Mouse (Mus musculus) stomach, postnatal 0 days (tissue): ENCODE data around the gene Pycr1. TPM values are rescaled to one million over a fixed set of nuclear protein-coding genes. Genes with fewer than 3 reads are reported as not detected.

ENCODE experiments used
- ATAC-seq: fragments of 200-750 bp; cut with Nextera tagmentation; 2 replicates; pipeline ENCODE4 v1.8.0; 2017; ENCODE audit not compliant: low FRiP score, low TSS enrichment
- DNase-seq: peaks from one replicate; pipeline ENCODE4 v3.0.0-alpha.2; 2016; ENCODE audit warnings: low spot score
- H3K27ac ChIP-seq: fragments of 300-500 bp; sonication (generic); replicated peaks from 2 replicates; pipeline ENCODE4 v1.5.1; 2014; ENCODE audit warnings: mild to moderate bottlenecking, control low read depth
- H3K27me3 ChIP-seq: fragments of 300-500 bp; sonication (generic); 2 replicates; pipeline ENCODE4 v1.6.1; 2014; ENCODE audit warnings: low read length; ENCODE audit not compliant: control insufficient read depth, insufficient read depth
- H3K36me3 ChIP-seq: fragments of 300-500 bp; sonication (generic); 2 replicates; pipeline ENCODE4 v1.6.1; 2014; ENCODE audit warnings: low read length, mixed read lengths; ENCODE audit not compliant: control insufficient read depth, insufficient read depth
- H3K4me1 ChIP-seq: fragments of 300-500 bp; sonication (generic); replicated peaks from 2 replicates; pipeline ENCODE4 v1.6.1; 2014; ENCODE audit warnings: antibody characterized with exemption; ENCODE audit not compliant: control insufficient read depth, insufficient read depth
- H3K4me2 ChIP-seq: fragments of 300-500 bp; sonication (generic); replicated peaks from 2 replicates; pipeline ENCODE4 v1.6.1; 2014; ENCODE audit warnings: low read depth, mild to moderate bottlenecking, control low read depth, moderate library complexity
- H3K4me3 ChIP-seq: fragments of 300-500 bp; sonication (generic); 2 replicates; pipeline ENCODE4 v1.5.1; 2014; ENCODE audit warnings: low read depth, low read length, control low read depth
- H3K9ac ChIP-seq: fragments of 300-500 bp; sonication (generic); 2 replicates; pipeline ENCODE4 v1.6.1; 2014; ENCODE audit warnings: mild to moderate bottlenecking, low read length, control low read depth, mixed read lengths
- H3K9me3 ChIP-seq: fragments of 300-500 bp; sonication (generic); 2 replicates; pipeline ENCODE4 v1.6.1; 2016; ENCODE audit warnings: low read length; ENCODE audit not compliant: control insufficient read depth
- CTCF ChIP-seq: IDR thresholded peaks from 2 replicates; pipeline ENCODE4 v1.5.1; 2016; ENCODE audit warnings: antibody characterized with exemption, low read depth, mild to moderate bottlenecking, moderate library complexity
- EP300 ChIP-seq: optimal IDR thresholded peaks from 2 replicates; pipeline ENCODE3; 2016; ENCODE audit warnings: antibody characterized with exemption
- WGBS: fragments of 180-500 bp; shearing (Covaris S2); extraction: QIAGEN DNeasy Blood & Tissue Kit; methylation state at CpG from one replicate; pipeline ENCODE4 v1.1.7; 2014; 5-methylcytosine and 5-hydroxymethylcytosine counted together
- microRNA-seq: library from miRNA; unstranded; fragments of <30 nt; microRNA quantifications from one replicate; pipeline ENCODE4, GENCODE M21; 2016
- polyA plus RNA-seq: library from polyadenylated mRNA; unstranded; fragments of >200 nt; fragmentation: Nextera tagmentation; extraction: Ambion mirVana; gene quantifications from 2 replicates; pipeline ENCODE4 v1.2.1, GENCODE M21; 2015

Gene Pycr1
- polyA plus RNA-seq, 1 experiment from 2014 or later: 18.4 TPM

GRCm38 (mm10) chr11:120598990-120599549 is 44.5 kb downstream of the Pycr1 start:
- no peaks in the 10 kb centered on the region for H3K9me3 ChIP-seq
- WGBS: 41% methylated on average over 17 of the region's 17 CpGs
- H3K4me1 ChIP-seq: no peaks in the 10 kb centered on the region
- H3K27me3 ChIP-seq: no peaks in the 10 kb centered on the region
- H3K27ac ChIP-seq: peak overlapping the region; percentile 75; the same call in 1 of the 2 replicates
- ATAC-seq (no peak), DNase-seq (no peak)
- peaks cover 21% of the 10 kb centered on the region; the same call in 1 of the 2 replicates for H3K36me3 ChIP-seq
- peak overlapping the region; percentile 91 for H3K4me3 ChIP-seq
- TF ChIP-seq EP300: no peak
- no peak for TF ChIP-seq CTCF
- H3K4me2 ChIP-seq: peak overlapping the region; percentile 69
- H3K9ac ChIP-seq: peak overlapping the region; percentile 73

- WGBS: under 1% methylated on average over 84 of the region's 88 CpGs
- peak within 1 kb of the TSS; percentile 94 for H3K27ac ChIP-seq
These were observed 45.1 kb downstream of the Pycr1 start, which contains the start of the genes Alyref and Anapc11 for GRCm38 (mm10) chr11:120598283-120598989. Gene Alyref (minus strand): TSS chr11:120598365. Gene Anapc11 (plus strand): TSS chr11:120598421.

DNA sequence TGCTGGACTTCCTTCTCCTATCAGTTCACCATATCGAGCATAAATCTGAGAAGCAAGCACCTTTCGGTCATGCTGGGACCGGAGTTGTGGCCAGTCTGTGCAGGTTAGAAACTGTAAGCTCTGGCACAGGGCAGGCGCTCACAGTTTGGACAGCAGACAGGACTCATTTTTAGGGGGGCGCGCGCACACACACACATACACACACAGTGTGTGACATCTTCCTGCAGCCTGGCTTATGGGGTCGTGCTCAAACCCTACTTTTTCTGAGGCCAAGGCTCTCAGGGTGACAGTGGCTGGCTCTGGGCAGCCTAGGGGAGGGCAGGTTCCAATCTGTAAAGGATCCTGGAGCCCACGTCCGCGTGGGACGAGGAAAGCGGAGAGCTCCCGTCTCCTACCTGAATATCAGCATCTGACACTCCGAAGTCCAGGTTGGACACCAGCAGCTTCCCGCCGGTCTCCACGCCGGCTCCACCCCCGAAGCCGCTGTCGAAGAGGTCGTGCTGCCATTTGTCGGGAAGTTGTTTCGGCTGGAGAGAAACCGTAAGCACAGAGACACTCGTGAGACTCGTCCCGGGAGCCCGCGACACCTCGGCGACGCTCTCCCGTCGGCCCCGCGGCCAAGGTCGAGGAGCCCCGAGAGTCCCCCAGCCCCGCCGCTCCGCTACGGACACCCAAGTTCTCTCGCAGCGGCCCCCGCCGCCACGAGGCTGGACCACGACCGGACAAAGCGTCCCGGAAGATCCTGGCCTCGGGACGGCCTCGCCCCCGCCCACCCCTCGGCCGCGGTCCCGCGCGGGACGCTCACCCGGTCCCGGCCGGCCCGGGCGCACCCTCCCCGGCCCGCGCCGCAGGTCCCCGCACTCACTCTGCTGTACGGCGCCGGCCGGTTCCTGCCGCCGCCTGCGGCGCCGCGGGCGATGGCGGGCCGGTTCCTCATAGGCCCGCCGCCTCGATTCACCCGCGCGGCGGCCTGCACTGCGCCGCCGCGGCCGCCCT is 46.0 kb downstream of the Pycr1 start:
- WGBS: 2% methylated on average over 71 of the region's 99 CpGs

More at GRCm38 (mm10) chr11:120598283-120598989, 45.1 kb downstream of the Pycr1 start, which contains the start of the genes Alyref and Anapc11:
- DNase-seq (peak; percentile 97), ATAC-seq (peak; percentile 98)
- peak within 1 kb of the TSS; percentile 96 for H3K9ac ChIP-seq
- H3K4me2 ChIP-seq: peak within 1 kb of the TSS; percentile 91
- peak within 1 kb of the TSS; percentile 91 for H3K4me3 ChIP-seq
- H3K36me3 ChIP-seq: peaks cover 26% of the 10 kb centered on the region
- TF ChIP-seq CTCF (no peak; the same call in 1 of the 2 replicates), EP300 (peak; percentile 67)
- no peaks in the 10 kb centered on the region for H3K4me1 ChIP-seq
- no peaks in the 10 kb centered on the region for H3K9me3 ChIP-seq
- no peaks in the 10 kb centered on the region for H3K27me3 ChIP-seq

GRCm38 (mm10) chr11:120588531-120588930 is 55.0 kb downstream of the Pycr1 start:
- Histone ChIP-seq H3K36me3 (peaks cover 25% of the 10 kb centered on the region), H3K4me3 (no peak overlapping the region), H3K27ac (no peak overlapping the region), H3K9me3 (no peaks in the 10 kb centered on the region), H3K4me1 (no peaks in the 10 kb centered on the region), H3K9ac (no peak overlapping the region), H3K4me2 (no peak overlapping the region), H3K27me3 (no peaks in the 10 kb centered on the region)
- TF ChIP-seq CTCF: no peak
- WGBS: 87% methylated on average over 6 of the region's 6 CpGs
- DNase-seq: no peak
- ATAC-seq: no peak

More for the DNA sequence above, 46.0 kb downstream of the Pycr1 start:
- TF ChIP-seq EP300: no peak
- no peaks in the 10 kb centered on the region for H3K27me3 ChIP-seq
- no peaks in the 10 kb centered on the region for H3K4me1 ChIP-seq
- H3K9me3 ChIP-seq: no peaks in the 10 kb centered on the region
- H3K4me3 ChIP-seq: peak overlapping the region; percentile 91
- peak; percentile 50 for DNase-seq
- peak overlapping the region; percentile 96 for H3K9ac ChIP-seq
- H3K27ac ChIP-seq: peak overlapping the region; percentile 94
- ATAC-seq: peak; percentile 55
- H3K4me2 ChIP-seq: peak overlapping the region; percentile 91
- H3K36me3 ChIP-seq: peaks cover 30% of the 10 kb centered on the region

Small RNA genes within 50 kb of the gene (microRNA-seq; reads per million reads assigned to microRNA genes)
- not detected for gene Mir6936

Other genes with a start within 250 kb of the Pycr1 start
- 15.7 and 17.9 TPM in 2 replicates for gene Nploc4, start 206.1 kb downstream of the Pycr1 start, polyA plus RNA-seq
- not detected in 2 replicates for gene Tspan10, start 201.1 kb downstream of the Pycr1 start, polyA plus RNA-seq
- 0.15 TPM in 1 of 2 replicates, not detected in the other for gene Pde6g, start 190.3 kb downstream of the Pycr1 start, polyA plus RNA-seq
- 18.2 and 19.8 TPM in 2 replicates for gene Oxld1, start 185.7 kb downstream of the Pycr1 start, polyA plus RNA-seq
- gene Ccdc137, start 185.7 kb downstream of the Pycr1 start, polyA plus RNA-seq: 13.3 and 18.2 TPM in 2 replicates
- 24.4 and 30.6 TPM in 2 replicates for gene Arl16, start 176.2 kb downstream of the Pycr1 start, polyA plus RNA-seq
- 133 and 134 TPM in 2 replicates for gene Mrpl12, start 159.2 kb downstream of the Pycr1 start, polyA plus RNA-seq
- 86.1 and 94.0 TPM in 2 replicates for gene Slc25a10, start 151.9 kb downstream of the Pycr1 start, polyA plus RNA-seq
- 3.5 and 5.8 TPM in 2 replicates for gene Gcgr, start 113.1 kb downstream of the Pycr1 start, polyA plus RNA-seq
- gene Mcrip1, start 94.0 kb downstream of the Pycr1 start, polyA plus RNA-seq: 113 and 115 TPM in 2 replicates
- gene Ppp1r27, start 92.6 kb downstream of the Pycr1 start, polyA plus RNA-seq: not detected in 2 replicates
- gene P4hb, start 70.5 kb downstream of the Pycr1 start, polyA plus RNA-seq: 858 and 892 TPM in 2 replicates
- 352 and 362 TPM in 2 replicates for gene Arhgdia, start 62.1 kb downstream of the Pycr1 start, polyA plus RNA-seq
- gene Alyref, start 45.4 kb downstream of the Pycr1 start, polyA plus RNA-seq: 213 TPM in 2 replicates
- gene Anapc11, start 45.3 kb downstream of the Pycr1 start, polyA plus RNA-seq: 121 and 126 TPM in 2 replicates
- gene Npb, start 35.3 kb downstream of the Pycr1 start, polyA plus RNA-seq: 20.4 and 20.9 TPM in 2 replicates
- gene Pcyt2, start 25.8 kb downstream of the Pycr1 start, polyA plus RNA-seq: 73.7 and 79.0 TPM in 2 replicates
- 36.1 and 42.2 TPM in 2 replicates for gene Sirt7, start 18.5 kb downstream of the Pycr1 start, polyA plus RNA-seq
- 21.0 and 21.3 TPM in 2 replicates for gene Mafg, start 10.2 kb downstream of the Pycr1 start, polyA plus RNA-seq
- 0.21 TPM in 1 of 2 replicates, not detected in the other for gene Myadml2, start 4.4 kb upstream of the Pycr1 start, polyA plus RNA-seq
- 1.4 and 2.7 TPM in 2 replicates for gene Notum, start 17.4 kb upstream of the Pycr1 start, polyA plus RNA-seq
- gene Aspscr1, start 29.2 kb upstream of the Pycr1 start, polyA plus RNA-seq: 74.1 and 81.1 TPM in 2 replicates
- 123 and 127 TPM in 2 replicates for gene Cenpx, start 70.0 kb upstream of the Pycr1 start, polyA plus RNA-seq
- 18.7 and 20.4 TPM in 2 replicates for gene Lrrc45, start 70.2 kb upstream of the Pycr1 start, polyA plus RNA-seq
- gene Rac3, start 77.7 kb upstream of the Pycr1 start, polyA plus RNA-seq: 21.9 and 22.1 TPM in 2 replicates
- 56.3 and 58.4 TPM in 2 replicates for gene Dcxr, start 83.5 kb upstream of the Pycr1 start, polyA plus RNA-seq
- gene Cbr2, start 88.3 kb upstream of the Pycr1 start, polyA plus RNA-seq: 129 and 160 TPM in 2 replicates
- 3.0 and 3.1 TPM in 2 replicates for gene Hmga1b, start 119.0 kb upstream of the Pycr1 start, polyA plus RNA-seq
- 18.1 and 23.2 TPM in 2 replicates for gene Rfng, start 140.4 kb upstream of the Pycr1 start, polyA plus RNA-seq
- 94.5 and 98.6 TPM in 2 replicates for gene Gps1, start 140.5 kb upstream of the Pycr1 start, polyA plus RNA-seq
- 39.8 and 42.4 TPM in 2 replicates for gene Dus1l, start 152.6 kb upstream of the Pycr1 start, polyA plus RNA-seq
- gene Fasn, start 180.8 kb upstream of the Pycr1 start, polyA plus RNA-seq: 16.0 and 19.7 TPM in 2 replicates